Mouse (Mus musculus): Measurements from ENCODE around the gene Hoxa9.
A peak's percentile ranks its signal among the peaks of the same experiment; 100 is the strongest.

Hoxa9 gene

DNA sequence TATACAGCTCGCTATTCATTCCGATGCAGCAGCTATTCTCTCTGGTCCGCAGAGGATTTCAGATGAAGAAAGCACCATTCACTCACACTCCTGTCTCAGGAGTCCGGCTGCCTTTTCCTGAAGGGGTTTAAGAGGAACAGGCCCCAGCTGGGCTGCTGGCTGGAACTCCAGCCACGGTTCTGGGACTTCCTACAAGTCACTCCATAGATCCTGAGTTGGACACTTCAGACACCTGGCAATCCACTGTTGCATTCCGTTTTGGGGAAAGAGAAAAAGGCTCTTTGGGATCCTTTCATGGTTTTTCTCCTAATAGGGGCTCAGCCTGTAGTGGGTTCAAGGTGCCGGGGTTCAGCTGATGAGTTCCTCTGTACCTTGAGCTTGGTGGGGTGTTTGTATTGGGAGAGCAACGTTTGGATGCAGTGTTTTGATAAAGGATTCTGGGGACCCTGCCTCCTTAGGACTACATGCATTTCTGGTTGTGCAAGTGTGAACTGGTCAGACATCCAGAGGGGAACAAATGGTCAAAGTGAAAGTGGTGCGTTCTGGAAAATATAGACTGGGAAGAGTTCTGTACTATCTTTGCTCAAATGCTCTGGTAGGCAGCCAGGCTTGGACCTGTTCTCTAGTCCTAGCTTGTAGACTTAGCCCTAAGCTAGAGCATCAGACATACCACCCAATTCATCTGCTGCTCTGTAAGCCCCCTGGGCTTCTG, 31.0 kb upstream of the Hoxa9 start:
- DNase-seq (ENCODE audit: extremely low spot score, low read depth, low spot score): peak; percentile 10

GRCm38 (mm10) chr6:52260654-52261575, 30.0 kb upstream of the Hoxa9 start, which contains the start of gene Hoxa13:
Hoxa13 (minus strand) TSS chr6:52260880.
- no peak for DNase-seq (ENCODE audit: extremely low spot score, low read depth, low spot score)

GRCm38 (mm10) chr6:52259811-52260261, 28.9 kb upstream of the Hoxa9 start:
- no peak for DNase-seq (ENCODE audit: extremely low spot score, low read depth, low spot score)

DNA sequence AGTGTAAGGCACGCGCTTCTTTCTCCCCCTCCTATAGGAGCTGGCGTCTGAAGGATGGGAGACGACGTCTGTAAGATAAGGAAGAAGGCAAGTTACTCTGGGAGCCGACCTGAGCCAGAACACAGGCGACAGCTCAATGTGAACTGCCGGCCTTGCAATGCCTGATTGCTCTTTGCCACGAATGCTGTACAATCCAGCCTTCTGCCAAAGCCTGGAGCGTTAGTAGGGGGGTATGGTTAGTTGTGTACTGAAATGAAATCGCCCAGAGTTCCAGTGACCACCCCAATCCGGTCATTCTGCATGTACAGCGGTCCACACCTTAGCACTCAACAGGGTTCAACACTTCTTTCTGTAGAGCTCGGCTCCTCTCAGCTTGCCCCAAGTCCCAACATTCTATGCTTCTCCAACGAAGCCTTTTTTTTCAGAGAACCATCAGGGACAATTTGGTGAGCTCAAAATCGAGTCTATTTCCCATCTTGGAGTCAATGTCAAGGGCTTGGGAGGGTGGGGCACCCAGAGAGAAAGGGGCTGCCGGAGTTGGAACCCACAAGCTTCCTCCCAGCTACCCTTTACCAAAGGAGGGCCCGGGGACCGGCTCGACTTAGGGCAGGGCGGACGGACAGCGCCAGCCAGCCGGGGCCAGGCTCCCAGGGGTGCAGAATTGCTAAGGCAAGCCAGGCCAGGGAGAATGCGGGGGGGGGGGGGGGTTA, 28.3 kb upstream of the Hoxa9 start:
- no peak for DNase-seq (ENCODE audit: extremely low spot score, low read depth, low spot score)

DNA sequence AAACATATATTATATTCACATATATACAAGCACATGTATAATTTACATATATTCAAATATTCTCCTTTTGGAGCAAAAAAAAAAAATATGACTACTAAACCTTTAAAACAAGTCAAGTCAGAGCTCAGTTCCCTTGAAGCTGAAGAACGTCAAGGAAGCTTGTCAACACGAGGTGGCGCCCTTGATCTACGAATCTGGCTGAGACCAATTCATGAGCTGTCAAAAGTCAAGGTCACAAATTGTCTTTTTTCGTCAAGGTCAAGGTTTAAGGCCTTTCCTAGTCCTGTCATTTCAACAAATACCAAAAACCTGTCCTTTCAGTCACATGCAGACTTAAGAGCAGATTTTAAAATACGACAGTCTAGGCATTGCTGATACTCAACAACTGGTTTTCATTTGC, 26.1 kb upstream of the Hoxa9 start:
- DNase-seq (ENCODE audit: extremely low spot score, low read depth, low spot score): peak; percentile 96

DNA sequence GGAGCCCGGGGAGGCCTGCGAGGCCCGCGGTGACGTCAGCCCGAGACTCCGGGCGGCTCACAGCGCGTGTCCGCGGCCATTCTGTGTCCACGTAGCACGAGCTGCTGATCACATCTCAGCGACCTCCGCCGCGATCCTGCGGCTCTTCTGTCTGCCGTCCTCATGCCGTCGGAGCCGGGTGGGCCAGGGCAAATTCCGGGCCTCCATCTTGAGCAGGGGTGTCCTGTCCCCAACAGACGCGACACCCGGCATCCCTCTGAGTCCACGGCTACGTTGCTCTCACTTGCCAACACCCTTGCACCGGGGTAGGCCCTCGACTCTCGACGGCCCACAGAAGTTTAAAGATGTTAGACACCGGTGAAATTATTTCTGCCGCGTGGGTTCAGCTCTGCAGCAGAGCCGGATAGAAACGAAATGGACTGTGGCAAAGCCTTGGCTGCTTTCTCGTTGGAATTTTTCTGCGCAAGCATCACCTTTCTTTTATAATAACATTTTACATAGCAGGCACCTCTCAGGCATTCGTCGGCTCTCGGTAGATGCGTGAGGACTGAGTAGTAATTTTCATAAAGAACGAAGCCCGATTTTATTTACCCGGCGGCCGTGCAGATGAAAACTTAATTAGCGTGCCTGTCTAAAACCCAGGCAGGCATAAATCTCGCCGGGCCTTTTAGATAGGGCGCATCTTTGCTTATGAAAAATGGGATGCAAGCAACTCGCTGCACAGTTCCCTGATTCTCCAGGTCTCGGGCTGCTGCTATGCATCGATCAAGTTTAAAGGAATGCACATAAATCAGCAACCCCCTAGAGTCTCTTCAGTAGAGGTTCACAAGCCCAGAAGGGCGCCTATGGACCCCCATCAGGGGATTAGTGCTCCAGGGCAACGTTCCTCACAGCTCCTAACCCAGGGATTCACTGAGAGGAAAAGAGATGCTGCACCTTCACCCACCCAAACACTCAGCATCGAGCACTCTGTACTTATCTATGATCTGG, 22.9 kb upstream of the Hoxa9 start:
- DNase-seq (ENCODE audit: extremely low spot score, low read depth, low spot score): no peak

GRCm38 (mm10) chr6:52252775-52253376, 22.0 kb upstream of the Hoxa9 start:
- no peak for DNase-seq (ENCODE audit: extremely low spot score, low read depth, low spot score)

GRCm38 (mm10) chr6:52252016-52252774, 21.3 kb upstream of the Hoxa9 start:
- no peak for DNase-seq (ENCODE audit: extremely low spot score, low read depth, low spot score)

DNA sequence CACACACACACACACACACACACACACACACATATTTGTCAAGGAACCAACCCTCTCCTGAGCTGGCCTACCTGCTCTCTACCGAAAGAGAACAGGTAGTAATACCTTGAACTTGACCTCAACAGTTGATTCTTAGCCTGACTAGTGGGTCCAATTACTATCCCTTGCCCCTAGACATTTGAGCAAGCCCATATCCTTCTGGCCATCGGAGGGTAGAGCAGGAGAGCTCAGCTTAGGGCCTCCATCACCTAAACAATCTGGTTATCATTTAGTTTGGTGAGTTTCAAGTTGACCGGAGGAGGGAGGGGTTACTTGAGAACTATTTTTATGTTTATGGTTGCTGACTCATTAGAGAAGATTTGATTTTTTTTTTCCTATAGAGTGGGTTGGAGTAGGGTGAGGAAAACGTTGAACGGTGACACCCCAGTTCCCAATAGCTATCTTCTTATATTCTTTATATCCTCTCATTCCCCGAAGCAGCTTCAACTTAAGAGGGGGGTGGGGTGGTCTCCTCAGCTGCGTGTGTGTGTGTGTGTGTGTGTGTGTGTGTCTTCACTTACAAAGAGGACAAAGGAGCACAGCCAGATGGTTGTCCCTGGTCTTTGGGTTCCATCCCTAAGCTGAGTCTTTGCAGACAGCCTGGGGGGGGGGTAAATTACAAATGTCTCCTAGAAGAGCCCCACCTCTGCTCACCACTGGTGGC, 20.4 kb upstream of the Hoxa9 start:
- no peak for DNase-seq (ENCODE audit: extremely low spot score, low read depth, low spot score)

- DNase-seq (ENCODE audit: extremely low spot score, low read depth, low spot score): no peak
Observed at GRCm38 (mm10) chr6:52249826-52250225, 18.9 kb upstream of the Hoxa9 start.

DNA sequence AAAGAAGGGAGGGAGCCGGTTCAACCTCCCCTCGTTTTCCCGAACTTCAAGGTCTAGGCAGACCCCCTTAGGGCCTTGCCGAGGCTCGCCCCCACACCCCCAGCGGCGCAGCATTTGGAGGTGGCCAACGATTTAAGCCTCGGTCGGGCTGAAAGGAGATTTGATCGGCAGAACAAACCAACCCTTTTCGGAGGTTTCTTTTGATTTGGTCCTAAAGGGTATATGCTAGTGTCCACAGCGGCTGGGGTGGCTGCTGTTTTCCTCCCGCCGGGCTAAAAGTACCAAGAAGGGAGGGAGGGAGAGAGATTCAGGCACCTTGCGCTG, 18.5 kb upstream of the Hoxa9 start:
- DNase-seq (ENCODE audit: extremely low spot score, low read depth, low spot score): no peak

- no peak for DNase-seq (ENCODE audit: extremely low spot score, low read depth, low spot score)
Observed at GRCm38 (mm10) chr6:52248638-52249414, 17.9 kb upstream of the Hoxa9 start.

- no peak for DNase-seq (ENCODE audit: extremely low spot score, low read depth, low spot score)
Observed at GRCm38 (mm10) chr6:52247766-52248637, 17.1 kb upstream of the Hoxa9 start.

DNA sequence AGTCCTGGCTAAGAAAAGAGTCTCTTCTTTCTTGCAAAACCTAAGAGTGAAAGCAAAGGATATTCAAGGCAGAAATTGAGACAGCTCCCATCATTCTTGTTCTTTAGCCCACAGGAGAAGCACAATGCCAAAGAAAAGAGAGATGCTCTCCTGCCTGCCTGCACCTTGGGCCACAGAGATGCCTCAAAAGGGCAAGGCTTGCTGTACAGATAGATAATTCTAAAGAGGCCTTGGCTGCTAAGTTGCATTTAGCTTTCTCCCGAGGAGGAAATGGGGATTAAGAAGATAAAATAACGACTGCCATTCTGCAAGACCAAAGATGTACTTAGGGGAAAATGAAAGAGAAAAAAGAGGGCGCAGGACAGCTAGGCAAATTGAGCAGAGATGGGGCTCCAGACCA, 16.0 kb upstream of the Hoxa9 start:
- DNase-seq (ENCODE audit: extremely low spot score, low read depth, low spot score): no peak

- no peak for DNase-seq (ENCODE audit: extremely low spot score, low read depth, low spot score)
Observed at GRCm38 (mm10) chr6:52246403-52246803, 15.5 kb upstream of the Hoxa9 start.

GRCm38 (mm10) chr6:52245757-52246142, 14.9 kb upstream of the Hoxa9 start, which contains the start of gene Hoxa11:
Hoxa11 (minus strand) TSS chr6:52245810.
- DNase-seq (ENCODE audit: extremely low spot score, low read depth, low spot score): no peak
